Mouse (Mus musculus): ENCODE results near the gene Hvcn1.

Gene Hvcn1

GRCm38 (mm10) chr5:122206475-122206874, at the start of gene Hvcn1:
Gene Hvcn1, plus strand, starts transcription at chr5:122206804.
- no peak for TF ChIP-seq GATA4 (IDR thresholded peaks at IDR 0.05; ENCODE audit: insufficient replicate concordance, low read length)

DNA sequence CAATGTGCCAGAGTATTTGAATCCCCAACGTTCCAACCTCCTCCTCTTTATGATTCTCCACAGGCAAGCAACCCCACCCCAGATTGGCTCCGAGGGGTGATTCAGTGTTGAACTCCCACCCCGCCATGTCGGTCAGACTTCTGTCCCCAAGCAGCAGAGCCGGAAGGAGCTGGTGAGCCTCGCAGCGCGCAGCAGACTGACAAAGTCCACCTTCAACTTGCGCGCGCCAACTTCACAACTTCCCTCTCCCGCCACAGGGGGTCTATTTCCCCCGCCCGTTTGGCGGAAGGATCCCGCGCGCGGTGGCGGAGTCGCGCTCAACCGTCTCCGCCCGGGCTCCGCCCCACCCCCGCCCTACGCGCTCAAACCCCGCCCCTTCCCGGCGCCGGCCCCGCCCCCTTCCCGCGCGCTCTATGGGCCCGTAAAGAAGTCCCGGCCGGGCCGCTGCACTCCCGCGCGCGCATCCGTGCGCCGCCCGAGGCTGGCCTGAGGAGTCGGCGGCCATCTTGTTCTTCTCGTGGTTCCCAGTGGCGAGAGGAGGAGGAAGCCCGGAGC, 48.7 kb upstream of the Hvcn1 start, which contains the start of gene Ppp1cc:
Gene Ppp1cc, plus strand, starts transcription at position 452 of the 555 bp plus-strand sequence.
- no peak for TF ChIP-seq GATA4 (IDR thresholded peaks at IDR 0.05; ENCODE audit: insufficient replicate concordance, low read length)

DNA sequence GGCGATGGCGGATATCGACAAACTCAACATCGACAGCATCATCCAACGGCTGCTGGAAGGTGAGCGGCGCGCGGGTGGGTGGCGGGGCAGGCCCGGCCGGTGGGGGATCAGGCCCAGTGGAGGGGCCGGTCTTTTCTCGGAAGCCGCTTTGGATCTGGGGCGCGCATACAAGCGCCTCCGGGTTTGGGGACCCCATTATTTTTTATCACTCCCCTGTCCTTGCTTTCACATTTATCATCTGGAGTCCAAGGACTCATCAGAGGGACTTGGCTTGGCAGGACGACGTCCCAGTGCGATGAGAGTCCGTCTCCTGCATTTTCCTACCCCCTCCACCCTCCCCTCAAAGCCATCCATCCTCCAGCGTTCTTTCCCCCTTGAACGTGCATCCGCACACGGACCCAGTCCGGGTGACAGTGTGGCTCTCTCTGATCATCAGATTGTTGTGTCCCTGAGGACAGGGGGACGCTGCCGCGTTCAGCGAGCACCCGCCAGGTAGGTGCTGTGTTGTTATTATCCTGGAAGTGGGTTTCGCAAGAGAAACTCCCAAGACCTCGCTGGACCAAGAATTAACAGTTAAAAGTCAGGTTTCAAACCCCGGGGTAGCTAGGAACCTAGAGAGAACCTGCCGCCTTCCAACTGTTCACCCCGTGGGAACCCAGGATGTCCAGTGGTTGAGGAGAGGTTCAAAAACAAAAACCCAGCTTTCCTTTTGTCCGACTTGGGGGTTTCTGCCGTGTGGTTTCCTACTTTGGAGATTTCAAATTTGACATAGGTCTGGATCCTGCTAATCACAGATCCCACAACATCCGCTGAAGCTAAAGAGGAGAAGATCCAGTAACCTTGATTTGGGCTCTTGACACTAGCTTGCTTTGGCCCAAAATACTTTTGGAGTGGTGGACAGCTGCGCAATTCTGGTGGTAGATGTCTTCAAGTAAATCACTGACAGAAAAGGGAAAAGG, 47.8 kb upstream of the Hvcn1 start:
- TF ChIP-seq GATA4 (IDR thresholded peaks at IDR 0.05; ENCODE audit: insufficient replicate concordance, low read length): no peak

GRCm38 (mm10) chr5:122163194-122163593, 43.4 kb upstream of the Hvcn1 start:
- TF ChIP-seq GATA4 (IDR thresholded peaks at IDR 0.05; ENCODE audit: insufficient replicate concordance, low read length): no peak

DNA sequence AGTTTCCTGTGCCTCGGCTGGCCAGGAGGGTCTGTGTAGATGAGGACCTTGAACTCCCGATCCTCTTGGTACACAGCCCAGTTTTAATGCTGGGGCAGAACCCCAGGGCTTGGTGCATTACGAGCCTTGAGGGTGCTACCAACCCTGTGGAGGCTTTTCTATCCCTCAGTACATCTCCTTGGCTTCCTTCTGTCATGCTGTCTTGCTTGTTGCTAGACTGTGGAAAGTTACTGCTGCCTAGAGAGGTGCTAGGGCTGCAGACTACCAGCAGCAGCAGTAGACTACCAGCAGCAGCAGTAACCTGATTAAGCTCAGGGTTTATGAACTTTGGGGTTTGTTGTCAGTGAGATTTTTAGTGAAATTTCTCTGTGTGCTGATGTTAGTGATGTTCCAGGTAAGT, 42.6 kb upstream of the Hvcn1 start:
- no peak for TF ChIP-seq GATA4 (IDR thresholded peaks at IDR 0.05; ENCODE audit: insufficient replicate concordance, low read length)

DNA sequence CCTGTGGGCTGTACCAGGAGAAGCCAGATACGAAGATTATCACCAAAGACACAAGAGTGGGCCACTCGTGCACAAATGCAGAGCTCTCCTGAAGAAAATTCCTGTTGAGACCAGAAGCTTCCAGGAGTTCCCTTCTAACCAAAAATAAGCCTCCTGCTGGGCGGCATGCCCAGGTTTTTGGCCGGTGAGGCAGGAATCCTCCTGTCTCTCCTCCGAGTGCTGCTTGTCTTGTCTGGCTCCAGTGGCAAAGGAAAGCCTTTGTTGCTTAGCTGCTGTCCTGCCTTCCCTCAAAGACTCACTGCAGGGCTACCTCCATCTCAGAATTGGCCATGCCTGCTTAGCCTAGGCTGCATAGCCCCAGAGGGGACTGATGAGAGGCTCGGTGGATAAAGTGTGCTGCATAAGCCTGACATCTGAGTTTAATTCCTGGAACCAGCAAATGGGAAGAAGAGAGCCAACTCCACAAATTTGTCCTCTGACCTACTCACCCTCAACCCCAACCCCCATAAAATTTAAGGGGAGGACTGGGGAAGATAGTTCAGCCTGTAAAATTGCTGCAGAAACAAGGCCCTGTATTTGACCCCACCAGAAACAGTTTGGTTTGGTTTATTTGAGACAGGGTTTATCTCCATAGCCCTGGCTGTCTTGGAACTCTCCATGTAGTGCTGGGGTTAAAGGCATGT, 41.2 kb upstream of the Hvcn1 start:
- no peak for TF ChIP-seq GATA4 (IDR thresholded peaks at IDR 0.05; ENCODE audit: insufficient replicate concordance, low read length)

GRCm38 (mm10) chr5:122166636-122167161, 39.9 kb upstream of the Hvcn1 start:
- TF ChIP-seq GATA4 (IDR thresholded peaks at IDR 0.05; ENCODE audit: insufficient replicate concordance, low read length): no peak

GRCm38 (mm10) chr5:122168344-122169069, 38.1 kb upstream of the Hvcn1 start:
- no peak for TF ChIP-seq GATA4 (IDR thresholded peaks at IDR 0.05; ENCODE audit: insufficient replicate concordance, low read length)

- TF ChIP-seq GATA4 (IDR thresholded peaks at IDR 0.05; ENCODE audit: insufficient replicate concordance, low read length): no peak
Observed at GRCm38 (mm10) chr5:122171058-122171457, 35.5 kb upstream of the Hvcn1 start.

- no peak for TF ChIP-seq GATA4 (IDR thresholded peaks at IDR 0.05; ENCODE audit: insufficient replicate concordance, low read length)
Observed at GRCm38 (mm10) chr5:122175402-122175801, 31.2 kb upstream of the Hvcn1 start.

DNA sequence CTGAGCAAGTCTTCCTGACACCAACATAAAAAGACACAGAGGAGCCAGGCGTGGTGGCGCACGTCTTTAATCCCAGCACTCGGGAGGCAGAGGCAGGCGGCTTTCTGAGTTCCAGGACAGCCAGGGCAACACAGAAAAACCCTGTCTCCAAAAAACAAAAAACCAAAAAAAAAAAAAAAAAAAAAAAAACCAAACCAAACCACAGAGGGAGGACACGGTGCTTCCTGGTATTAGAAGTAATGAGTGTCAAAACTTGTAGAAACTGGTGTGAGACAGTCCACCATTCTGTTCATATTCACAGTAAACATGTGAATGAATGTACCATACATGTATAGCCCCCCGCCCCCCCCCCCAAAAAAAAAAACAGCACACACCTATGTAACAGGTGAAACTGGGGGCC, 30.6 kb upstream of the Hvcn1 start:
- TF ChIP-seq GATA4 (IDR thresholded peaks at IDR 0.05; ENCODE audit: insufficient replicate concordance, low read length): no peak

- no peak for TF ChIP-seq GATA4 (IDR thresholded peaks at IDR 0.05; ENCODE audit: insufficient replicate concordance, low read length)
Observed at GRCm38 (mm10) chr5:122176398-122176797, 30.2 kb upstream of the Hvcn1 start.

- no peak for TF ChIP-seq GATA4 (IDR thresholded peaks at IDR 0.05; ENCODE audit: insufficient replicate concordance, low read length)
Observed at GRCm38 (mm10) chr5:122179665-122180064, 26.9 kb upstream of the Hvcn1 start.

- no peak for TF ChIP-seq GATA4 (IDR thresholded peaks at IDR 0.05; ENCODE audit: insufficient replicate concordance, low read length)
Observed at GRCm38 (mm10) chr5:122184283-122184806, 22.3 kb upstream of the Hvcn1 start.

DNA sequence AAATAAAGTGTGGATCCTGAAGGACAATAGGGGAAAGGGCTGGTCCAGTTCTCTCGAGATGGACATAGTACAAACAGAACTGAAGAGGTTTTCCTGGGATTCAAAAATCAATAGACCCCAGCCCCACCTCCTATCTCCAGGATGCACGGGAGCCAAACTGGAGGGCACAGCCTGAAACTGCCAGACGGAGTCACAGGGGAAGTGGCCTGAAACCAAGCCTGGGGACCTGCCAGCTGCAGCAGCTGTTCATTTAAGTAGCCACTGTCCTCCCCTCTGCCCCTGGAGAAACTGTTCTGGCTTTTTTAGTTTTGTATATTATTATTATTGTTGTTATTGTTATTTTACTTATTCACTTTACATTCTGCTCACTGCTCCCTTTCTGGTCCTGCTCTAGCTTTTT, 17.5 kb upstream of the Hvcn1 start:
- no peak for TF ChIP-seq GATA4 (IDR thresholded peaks at IDR 0.05; ENCODE audit: insufficient replicate concordance, low read length)
